Mouse (Mus musculus) embryonic facial prominence, embryonic 11.5 days (tissue): ENCODE data around the gene Arhgap27. TPM values are rescaled to one million over a fixed set of nuclear protein-coding genes. Genes with fewer than 3 reads are reported as not detected.

Experiments used
- ATAC-seq: fragments of 200-750 bp; cut with Nextera tagmentation; replicated peaks from 2 replicates; pipeline ENCODE4 v1.8.0; 2017; ENCODE audit warnings: low read depth; ENCODE audit not compliant: insufficient number of reproducible peaks, low FRiP score, low TSS enrichment
- DNase-seq: peaks from one replicate; pipeline ENCODE4 v3.0.0-alpha.2; 2015; ENCODE audit warnings: low spot score
- H3K27ac ChIP-seq: fragments of 300-500 bp; sonication (generic); replicated peaks from 2 replicates; pipeline ENCODE4 v1.5.1; 2014; ENCODE audit warnings: mild to moderate bottlenecking, low read depth, low read length, control low read depth
- H3K27me3 ChIP-seq: fragments of 300-500 bp; sonication (generic); 2 replicates; pipeline ENCODE4 v1.6.1; 2014; ENCODE audit warnings: mild to moderate bottlenecking, low read length, moderate library complexity, mixed read lengths; ENCODE audit not compliant: control insufficient read depth, insufficient read depth
- H3K36me3 ChIP-seq: fragments of 300-500 bp; sonication (generic); replicated peaks from 2 replicates; pipeline ENCODE4 v1.6.1; 2014; ENCODE audit warnings: low read depth, mild to moderate bottlenecking, low read length, moderate library complexity, mixed read lengths; ENCODE audit not compliant: control insufficient read depth, insufficient read depth
- H3K4me1 ChIP-seq: fragments of 300-500 bp; sonication (generic); 2 replicates; pipeline ENCODE4 v1.6.1; 2014; ENCODE audit warnings: low read length, mixed read lengths; ENCODE audit not compliant: control insufficient read depth, insufficient read depth
- H3K4me2 ChIP-seq: fragments of 300-500 bp; sonication (generic); 2 replicates; pipeline ENCODE4 v1.6.1; 2014; ENCODE audit warnings: low read depth, mild to moderate bottlenecking, control low read depth, low read length, moderate library complexity
- H3K4me3 ChIP-seq: fragments of 300-500 bp; sonication (generic); 2 replicates; pipeline ENCODE4 v1.5.1; 2014; ENCODE audit warnings: low read depth, low read length, control low read depth
- H3K9ac ChIP-seq: fragments of 300-500 bp; sonication (generic); replicated peaks from 2 replicates; pipeline ENCODE4 v1.6.1; 2014; ENCODE audit warnings: mild to moderate bottlenecking, control low read depth, low read length
- H3K9me3 ChIP-seq: fragments of 300-500 bp; sonication (generic); replicated peaks from 2 replicates; pipeline ENCODE4 v1.6.1; 2016; ENCODE audit warnings: mild to moderate bottlenecking, low read length, inconsistent platforms, mixed read lengths; ENCODE audit not compliant: control insufficient read depth
- WGBS: fragments of 180-500 bp; shearing (Covaris S2); extraction: QIAGEN DNeasy Blood & Tissue Kit; methylation state at CpG from one replicate; pipeline ENCODE4 v1.1.7; 2014; 5-methylcytosine and 5-hydroxymethylcytosine counted together
- polyA plus RNA-seq: library from polyadenylated mRNA; unstranded; fragments of >200 nt; fragmentation: Nextera tagmentation; extraction: Ambion mirVana; gene quantifications from 2 replicates; pipeline ENCODE4 v1.2.1, GENCODE M21; 2014

Gene Arhgap27
- polyA plus RNA-seq, 1 experiment from 2014 or later, result 2.9 TPM

DNA sequence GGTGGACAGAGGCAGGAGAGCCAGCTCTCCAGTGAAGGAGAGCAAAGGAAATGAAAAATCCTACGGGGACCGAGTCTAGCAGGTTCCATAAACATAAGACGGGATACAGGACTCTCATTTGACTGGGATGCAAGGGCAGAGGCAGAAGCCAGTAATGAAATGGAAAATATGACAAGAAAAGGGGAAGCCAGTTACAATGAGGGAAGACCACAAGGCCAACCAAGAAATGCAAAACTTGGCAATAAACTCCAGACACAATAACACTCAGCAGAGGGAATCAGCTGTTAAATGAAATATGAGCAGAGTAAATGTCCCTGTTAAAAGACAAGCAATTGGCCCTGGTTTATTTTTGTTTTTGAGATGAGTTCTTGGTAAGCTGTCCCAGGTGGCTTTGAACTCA is 9.5 kb downstream of the Arhgap27 start:
- DNase-seq (no peak), ATAC-seq (no peak)
- peaks cover 2% of the 10 kb centered on the region; the same call in 1 of the 2 replicates for H3K27me3 ChIP-seq
- H3K4me1 ChIP-seq, result 0 out of 2 replicates have a peak, but pooled peaks cover 3% of the 10 kb centered on the region
- no peaks in the 10 kb centered on the region for H3K9me3 ChIP-seq
- WGBS, result 79% methylated on average over 3 of the region's 3 CpGs
- H3K27ac ChIP-seq, result no peak overlapping the region
- no peak overlapping the region for H3K4me2 ChIP-seq
- H3K9ac ChIP-seq, result no peak overlapping the region
- H3K4me3 ChIP-seq, result no peak overlapping the region
- no peaks in the 10 kb centered on the region for H3K36me3 ChIP-seq

DNA sequence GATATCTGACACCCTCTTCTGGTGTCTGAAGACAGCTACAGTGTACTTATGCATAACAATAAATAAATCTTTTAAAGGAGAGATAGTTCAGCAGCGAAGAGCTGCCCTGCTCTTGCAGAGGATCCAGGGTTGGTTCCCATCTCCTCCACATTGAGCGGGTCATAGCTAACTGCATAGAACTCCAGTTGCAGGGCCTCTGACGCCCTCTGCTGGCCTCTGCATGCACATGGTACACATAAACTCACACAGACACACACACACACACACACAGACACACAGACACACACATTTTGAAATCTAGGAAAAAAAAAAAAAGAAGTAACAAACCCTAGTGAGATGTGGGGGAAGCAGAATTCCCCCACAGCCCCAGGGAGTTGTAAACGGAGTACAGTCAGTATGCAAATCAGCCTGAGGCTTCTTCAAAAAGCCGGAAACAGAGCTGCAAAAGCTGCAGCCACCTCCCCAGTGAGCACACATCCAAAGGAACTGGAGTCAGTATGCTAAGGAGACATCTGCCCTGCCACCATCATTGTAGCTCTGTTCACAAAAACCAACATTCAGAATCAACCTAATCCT is 11.2 kb downstream of the Arhgap27 start:
- Histone ChIP-seq H3K27ac (no peak overlapping the region), H3K4me1 (0 out of 2 replicates have a peak, but pooled peaks cover 3% of the 10 kb centered on the region), H3K9ac (no peak overlapping the region), H3K4me3 (no peak overlapping the region), H3K4me2 (no peak overlapping the region), H3K9me3 (no peaks in the 10 kb centered on the region), H3K36me3 (no peaks in the 10 kb centered on the region), H3K27me3 (peaks cover 2% of the 10 kb centered on the region; the same call in 1 of the 2 replicates)
- DNase-seq (no peak), ATAC-seq (no peak)
- 82% methylated on average over 5 of the region's 5 CpGs for whole genome bisulfite sequencing

DNA sequence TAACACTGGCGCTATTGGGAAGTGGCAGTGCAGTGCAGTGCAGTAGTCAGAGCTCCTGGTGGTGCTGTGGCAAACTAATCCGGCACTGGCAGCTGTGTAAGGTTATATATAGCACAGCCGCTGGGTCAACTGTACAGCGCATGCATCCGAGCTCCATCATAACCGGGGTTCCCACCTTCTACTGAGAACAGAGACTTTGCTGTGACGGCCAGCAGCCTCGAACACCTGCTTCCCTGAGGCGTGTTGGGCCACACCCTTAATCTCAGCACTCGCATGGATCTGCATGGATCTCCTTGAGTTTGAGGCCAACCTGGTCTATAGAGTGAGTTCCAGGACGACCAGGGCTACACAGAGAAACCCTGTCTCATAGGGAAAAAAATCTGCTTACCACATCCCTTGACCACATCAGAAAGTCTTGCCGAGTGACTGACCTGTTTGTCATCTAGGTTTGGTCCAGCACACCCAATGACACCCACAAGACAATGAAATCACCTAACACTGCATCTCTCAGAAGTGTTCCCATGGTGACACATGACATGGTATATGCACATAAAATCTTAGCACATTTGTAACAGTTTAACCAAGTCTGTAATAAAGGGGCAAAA is 12.7 kb downstream of the Arhgap27 start:
- no peak overlapping the region for H3K9ac ChIP-seq
- H3K27ac ChIP-seq, result no peak overlapping the region
- ATAC-seq (no peak), DNase-seq (no peak)
- no peak overlapping the region for H3K4me3 ChIP-seq
- H3K27me3 ChIP-seq, result no peaks in the 10 kb centered on the region
- no peaks in the 10 kb centered on the region for H3K9me3 ChIP-seq
- H3K36me3 ChIP-seq, result no peaks in the 10 kb centered on the region
- WGBS, result 86% methylated on average over 12 of the region's 12 CpGs
- H3K4me2 ChIP-seq, result no peak overlapping the region
- H3K4me1 ChIP-seq, result 0 out of 2 replicates have a peak, but pooled peaks cover 3% of the 10 kb centered on the region

DNA sequence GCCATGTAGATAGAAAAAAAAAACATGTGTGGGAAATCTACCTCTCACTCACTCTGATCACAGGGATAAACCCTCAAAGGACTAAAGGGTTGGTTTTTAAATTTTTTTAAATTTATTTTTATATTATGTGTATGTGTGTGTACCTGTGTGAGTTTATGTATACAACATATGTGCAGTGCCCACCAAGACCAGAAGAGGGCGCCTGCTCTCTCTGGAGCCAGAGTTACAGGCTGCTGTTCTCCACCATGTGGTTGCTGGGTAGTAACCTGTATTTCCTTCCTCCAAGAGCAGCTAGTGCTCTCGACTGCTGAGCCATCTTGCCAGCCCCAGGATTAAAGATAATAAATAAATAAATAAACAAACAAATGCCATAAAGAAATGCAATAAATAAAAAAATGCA is 13.8 kb downstream of the Arhgap27 start:
- Histone ChIP-seq H3K27me3 (no peaks in the 10 kb centered on the region), H3K36me3 (no peaks in the 10 kb centered on the region), H3K9ac (no peak overlapping the region), H3K9me3 (no peaks in the 10 kb centered on the region), H3K4me3 (no peak overlapping the region), H3K4me2 (no peak overlapping the region), H3K4me1 (no peaks in the 10 kb centered on the region), H3K27ac (no peak overlapping the region)
- 73% methylated on average over 2 of the region's 2 CpGs for WGBS
- DNase-seq (no peak), ATAC-seq (no peak)

DNA sequence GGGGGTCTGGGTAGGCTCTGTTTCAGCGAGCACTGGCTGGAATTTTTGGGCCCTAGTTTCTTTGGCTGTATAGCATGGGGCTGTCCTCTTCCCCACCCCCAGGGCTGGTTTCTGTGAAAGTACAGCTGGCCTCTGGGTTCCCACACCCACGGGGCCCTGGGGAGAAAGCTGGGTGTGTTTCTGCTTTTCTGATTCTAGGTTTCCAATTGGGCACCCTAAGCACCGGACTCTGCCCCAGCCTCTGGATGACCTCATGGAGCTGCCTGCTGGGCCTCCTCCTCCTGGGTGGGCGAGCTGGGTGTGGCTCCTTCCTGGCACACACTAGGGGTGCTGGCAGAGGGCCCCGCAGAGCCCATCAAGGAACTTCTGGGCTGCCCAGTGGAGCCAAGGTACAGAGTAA is 16.8 kb downstream of the Arhgap27 start:
- Histone ChIP-seq H3K4me3 (no peak overlapping the region), H3K4me1 (no peaks in the 10 kb centered on the region), H3K4me2 (no peak overlapping the region), H3K27ac (no peak overlapping the region), H3K9ac (no peak overlapping the region), H3K27me3 (no peaks in the 10 kb centered on the region), H3K36me3 (no peaks in the 10 kb centered on the region), H3K9me3 (no peaks in the 10 kb centered on the region)
- DNase-seq, result no peak
- WGBS, result 71% methylated on average over 5 of the region's 5 CpGs
- no peak for ATAC-seq

DNA sequence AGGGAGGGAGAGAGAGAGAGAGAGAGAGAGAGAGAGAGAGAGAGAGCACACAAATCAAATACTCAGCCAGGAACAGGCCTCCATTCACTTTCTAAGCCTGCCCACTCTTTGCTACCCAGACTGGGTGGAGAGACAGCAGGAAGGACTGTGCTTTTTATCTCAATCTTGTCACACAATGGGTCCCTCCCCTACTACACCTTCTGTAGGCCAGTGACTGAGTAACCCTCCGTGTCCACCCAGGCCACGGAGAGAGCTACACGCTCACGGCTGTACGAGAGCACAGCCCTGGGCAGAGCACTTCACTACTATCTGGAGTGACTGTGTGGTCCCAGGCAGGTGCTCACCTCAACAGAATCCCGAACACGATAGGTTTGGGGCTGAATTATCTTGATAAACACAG is 17.3 kb downstream of the Arhgap27 start:
- H3K9ac ChIP-seq, result no peak overlapping the region
- 86% methylated on average over 7 of the region's 7 CpGs for WGBS
- H3K4me3 ChIP-seq, result no peak overlapping the region
- H3K9me3 ChIP-seq, result no peaks in the 10 kb centered on the region
- no peak overlapping the region for H3K27ac ChIP-seq
- no peaks in the 10 kb centered on the region for H3K4me1 ChIP-seq
- H3K4me2 ChIP-seq, result no peak overlapping the region
- ATAC-seq (no peak), DNase-seq (no peak)
- no peaks in the 10 kb centered on the region for H3K36me3 ChIP-seq
- no peaks in the 10 kb centered on the region for H3K27me3 ChIP-seq

DNA sequence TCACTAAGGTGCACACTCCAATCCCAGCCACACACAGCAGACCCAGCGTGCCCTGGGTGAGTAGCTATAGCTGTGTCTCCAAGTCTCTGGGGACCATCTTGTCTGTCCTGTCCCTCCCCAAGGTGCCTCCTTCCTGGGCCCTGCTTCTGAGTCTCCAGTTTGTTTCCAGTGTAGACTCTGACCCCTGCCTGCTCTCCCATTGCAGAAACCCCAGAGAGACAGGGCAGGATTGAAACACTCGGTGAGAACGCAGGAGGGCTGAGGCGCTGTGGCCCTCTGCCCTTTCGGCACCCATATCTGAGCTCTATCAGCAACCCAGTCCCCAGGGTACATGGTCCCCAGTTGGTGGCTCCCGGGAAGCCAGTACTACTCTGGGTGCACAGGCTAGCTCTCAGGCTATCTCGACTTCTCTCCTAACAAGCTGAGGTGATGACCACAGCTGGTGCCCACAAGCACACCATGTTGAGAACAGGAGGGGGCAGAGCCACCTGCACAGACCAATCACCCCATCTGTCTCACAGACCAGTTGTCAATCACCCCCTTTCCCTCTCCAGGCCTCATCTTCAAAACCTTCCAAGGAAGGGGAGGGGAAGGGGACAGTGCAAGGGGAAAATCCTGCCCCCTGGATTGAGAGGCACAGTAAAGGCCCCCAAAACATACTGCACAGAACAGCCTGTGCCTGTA is 17.9 kb downstream of the Arhgap27 start:
- Histone ChIP-seq H3K9ac (no peak overlapping the region), H3K4me2 (no peak overlapping the region; the same call in 1 of the 2 replicates), H3K36me3 (no peaks in the 10 kb centered on the region), H3K4me3 (no peak overlapping the region), H3K4me1 (no peaks in the 10 kb centered on the region), H3K9me3 (no peaks in the 10 kb centered on the region), H3K27me3 (no peaks in the 10 kb centered on the region), H3K27ac (no peak overlapping the region)
- ATAC-seq (no peak), DNase-seq (no peak)
- WGBS, result 77% methylated on average over 7 of the region's 7 CpGs
